Mouse (Mus musculus): ENCODE results near the gene Stx3.

DNA sequence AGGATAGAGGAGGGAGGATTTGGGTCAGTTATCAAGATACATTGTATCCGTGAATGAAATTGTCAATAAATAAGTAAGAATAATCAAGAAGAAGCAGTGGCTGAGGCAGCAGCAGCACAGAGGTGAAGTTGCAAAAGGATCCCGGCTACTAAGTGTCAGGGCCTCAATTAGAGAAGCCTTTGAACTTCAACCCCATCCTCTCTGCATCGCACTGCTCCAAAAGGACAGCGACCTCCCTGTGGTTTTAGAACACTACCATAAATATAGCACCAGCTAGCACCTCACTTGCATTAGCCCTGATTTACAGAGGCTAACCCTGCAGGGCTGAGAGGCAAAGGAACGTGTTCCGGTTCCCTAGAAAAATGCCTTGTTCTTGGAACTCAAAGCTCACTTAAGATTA, 2.5 kb downstream of the Stx3 start:
- TF ChIP-seq CTCF (IDR thresholded peaks at IDR 0.05; ENCODE audit: borderline replicate concordance, control insufficient read depth, extremely low read depth, insufficient read depth, low read length, poor library complexity): no peak
- TF ChIP-seq POLR2A (IDR thresholded peaks at IDR 0.05; ENCODE audit: control insufficient read depth, extremely low read depth, insufficient read depth, low read length, poor library complexity): no peak

All from thymus, adult 2 months (tissue).